Mouse (Mus musculus) stomach, postnatal 0 days (tissue): ENCODE results near the gene Mccc2.

Experiments
- CTCF ChIP-seq: IDR thresholded peaks from 2 replicates; pipeline ENCODE4 v1.5.1; 2016; ENCODE audit warnings: antibody characterized with exemption, low read depth, mild to moderate bottlenecking, moderate library complexity
- EP300 ChIP-seq: optimal IDR thresholded peaks from 2 replicates; pipeline ENCODE3; 2016; ENCODE audit warnings: antibody characterized with exemption

- no peak for TF ChIP-seq EP300
- peak; percentile 33; the same call in 1 of the 2 replicates for TF ChIP-seq CTCF
Observed at GRCm38 (mm10) chr13:99983320-99983719, 32.1 kb downstream of the Mccc2 start.
